Mouse (Mus musculus) neural tube, embryonic 11.5 days (tissue): ENCODE data around the gene Ryr1. TPM values are rescaled to one million over a fixed set of nuclear protein-coding genes. Genes with fewer than 3 reads are reported as not detected.

ENCODE experiments used
- ATAC-seq: fragments of 200-750 bp; cut with Nextera tagmentation; 2 replicates; pipeline ENCODE4 v1.8.0; 2017; ENCODE audit warnings: moderate number of reproducible peaks, mild to moderate bottlenecking, moderate TSS enrichment, moderate library complexity; ENCODE audit not compliant: insufficient read depth, low FRiP score, low TSS enrichment
- DNase-seq: peaks from one replicate; pipeline ENCODE4 v3.0.0-alpha.2; 2015; ENCODE audit warnings: low spot score
- H3K27ac ChIP-seq: fragments of 300-500 bp; sonication (generic); 2 replicates; pipeline ENCODE4 v1.5.1; 2014; ENCODE audit warnings: low read depth, mild to moderate bottlenecking, low read length
- H3K27me3 ChIP-seq: fragments of 300-500 bp; sonication (generic); 2 replicates; pipeline ENCODE4 v1.6.1; 2014; ENCODE audit warnings: mild to moderate bottlenecking, low read length, mixed read lengths; ENCODE audit not compliant: control insufficient read depth, insufficient read depth
- H3K36me3 ChIP-seq: fragments of 300-500 bp; sonication (generic); 2 replicates; pipeline ENCODE4 v1.6.1; 2014; ENCODE audit warnings: mild to moderate bottlenecking, low read length, moderate library complexity, mixed read lengths; ENCODE audit not compliant: control insufficient read depth, insufficient read depth
- H3K4me1 ChIP-seq: fragments of 300-500 bp; sonication (generic); 2 replicates; pipeline ENCODE4 v1.6.1; 2014; ENCODE audit warnings: low read length, mixed read lengths; ENCODE audit not compliant: control insufficient read depth, insufficient read depth
- H3K4me2 ChIP-seq: fragments of 300-500 bp; sonication (generic); 2 replicates; pipeline ENCODE4 v1.6.1; 2014; ENCODE audit warnings: low read depth, mild to moderate bottlenecking, moderate library complexity
- H3K4me3 ChIP-seq: fragments of 300-500 bp; sonication (generic); 2 replicates; pipeline ENCODE4 v1.5.1; 2014; ENCODE audit warnings: low read depth, low read length
- H3K9ac ChIP-seq: fragments of 300-500 bp; sonication (generic); 2 replicates; pipeline ENCODE4 v1.6.1; 2014; ENCODE audit warnings: mild to moderate bottlenecking, low read length
- H3K9me3 ChIP-seq: fragments of 300-500 bp; sonication (generic); 2 replicates; pipeline ENCODE4 v1.6.1; 2016; ENCODE audit warnings: low read length; ENCODE audit not compliant: control insufficient read depth
- WGBS: fragments of 180-500 bp; shearing (Covaris S2); extraction: QIAGEN DNeasy Blood & Tissue Kit; methylation state at CpG from one replicate; pipeline ENCODE4 v1.1.7; 2014; 5-methylcytosine and 5-hydroxymethylcytosine counted together
- polyA plus RNA-seq: library from polyadenylated mRNA; unstranded; fragments of >200 nt; fragmentation: Nextera tagmentation; extraction: Ambion mirVana; gene quantifications from 2 replicates; pipeline ENCODE4 v1.2.1, GENCODE M21; 2014

Gene Ryr1
- polyA plus RNA-seq, 1 experiment from 2014 or later: 2.0 TPM

GRCm38 (mm10) chr7:29059445-29059844, 65.5 kb downstream of the Ryr1 start:
- no peak overlapping the region for H3K9ac ChIP-seq

GRCm38 (mm10) chr7:29052821-29053220, 72.2 kb downstream of the Ryr1 start:
- Histone ChIP-seq H3K27me3 (peaks cover 19% of the 10 kb centered on the region), H3K4me3 (no peak overlapping the region), H3K4me1 (no peaks in the 10 kb centered on the region), H3K36me3 (no peaks in the 10 kb centered on the region), H3K27ac (no peak overlapping the region), H3K4me2 (no peak overlapping the region), H3K9me3 (no peaks in the 10 kb centered on the region), H3K9ac (no peak overlapping the region)
- no peak for DNase-seq
- WGBS: 7% methylated on average over 19 of the region's 19 CpGs
- no peak for ATAC-seq

More at GRCm38 (mm10) chr7:29059445-29059844, 65.5 kb downstream of the Ryr1 start:
- DNase-seq (no peak), ATAC-seq (no peak)
- no peak overlapping the region for H3K4me3 ChIP-seq
- no peak overlapping the region for H3K27ac ChIP-seq
- no peak overlapping the region for H3K4me2 ChIP-seq
- WGBS: 88% methylated on average over 19 of the region's 19 CpGs
- H3K4me1 ChIP-seq: no peaks in the 10 kb centered on the region
- no peaks in the 10 kb centered on the region for H3K36me3 ChIP-seq
- H3K9me3 ChIP-seq: no peaks in the 10 kb centered on the region
- H3K27me3 ChIP-seq: no peaks in the 10 kb centered on the region; the same call in 1 of the 2 replicates

- 56% methylated on average over 2 of the region's 2 CpGs for WGBS
- Histone ChIP-seq H3K4me2 (no peak overlapping the region), H3K27me3 (peaks cover 19% of the 10 kb centered on the region), H3K27ac (no peak overlapping the region), H3K9ac (no peak overlapping the region), H3K4me3 (no peak overlapping the region), H3K36me3 (no peaks in the 10 kb centered on the region), H3K9me3 (no peaks in the 10 kb centered on the region), H3K4me1 (no peaks in the 10 kb centered on the region)
- ATAC-seq (no peak), DNase-seq (peak; percentile 23)
Measured at GRCm38 (mm10) chr7:29050797-29051196, 74.2 kb downstream of the Ryr1 start.

- H3K9me3 ChIP-seq: no peaks in the 10 kb centered on the region
- peaks cover 18% of the 10 kb centered on the region for H3K27me3 ChIP-seq
- H3K4me3 ChIP-seq: no peak overlapping the region
- H3K4me1 ChIP-seq: no peaks in the 10 kb centered on the region
- 84% methylated on average over 11 of the region's 11 CpGs for WGBS
- H3K36me3 ChIP-seq: no peaks in the 10 kb centered on the region
- H3K27ac ChIP-seq: no peak overlapping the region
- ATAC-seq (no peak), DNase-seq (no peak)
- no peak overlapping the region for H3K9ac ChIP-seq
- no peak overlapping the region for H3K4me2 ChIP-seq
Measured at GRCm38 (mm10) chr7:29048615-29049014, 76.4 kb downstream of the Ryr1 start.

- H3K4me2 ChIP-seq: no peak overlapping the region
- H3K27me3 ChIP-seq: peaks cover 13% of the 10 kb centered on the region
- H3K4me1 ChIP-seq: no peaks in the 10 kb centered on the region
- H3K9me3 ChIP-seq: no peaks in the 10 kb centered on the region
- H3K4me3 ChIP-seq: no peak overlapping the region
- no peak overlapping the region for H3K9ac ChIP-seq
- no peak for ATAC-seq
- 84% methylated on average over 3 of the region's 3 CpGs for WGBS
- no peak for DNase-seq
- no peak overlapping the region for H3K27ac ChIP-seq
- H3K36me3 ChIP-seq: no peaks in the 10 kb centered on the region
Measured at GRCm38 (mm10) chr7:29048070-29048469, 76.9 kb downstream of the Ryr1 start.

GRCm38 (mm10) chr7:29046533-29046932, 78.4 kb downstream of the Ryr1 start:
- no peak overlapping the region for H3K4me2 ChIP-seq

GRCm38 (mm10) chr7:29044302-29044701, 80.7 kb downstream of the Ryr1 start:
- Histone ChIP-seq H3K4me2 (no peak overlapping the region), H3K4me3 (no peak overlapping the region)

More at GRCm38 (mm10) chr7:29046533-29046932, 78.4 kb downstream of the Ryr1 start:
- ATAC-seq: no peak
- Histone ChIP-seq H3K9ac (no peak overlapping the region), H3K27ac (no peak overlapping the region), H3K36me3 (no peaks in the 10 kb centered on the region), H3K9me3 (no peaks in the 10 kb centered on the region), H3K4me3 (no peak overlapping the region), H3K4me1 (no peaks in the 10 kb centered on the region), H3K27me3 (no peaks in the 10 kb centered on the region)
- no peak for DNase-seq
- WGBS: 4% methylated on average over 12 of the region's 12 CpGs

GRCm38 (mm10) chr7:29043674-29044057, 81.3 kb downstream of the Ryr1 start:
- Histone ChIP-seq H3K9me3 (no peaks in the 10 kb centered on the region), H3K36me3 (no peaks in the 10 kb centered on the region), H3K27ac (no peak overlapping the region), H3K4me3 (no peak overlapping the region), H3K9ac (no peak overlapping the region), H3K27me3 (no peaks in the 10 kb centered on the region), H3K4me1 (0 out of 2 replicates have a peak, but pooled peaks cover 2% of the 10 kb centered on the region), H3K4me2 (no peak overlapping the region)
- ATAC-seq: no peak
- 41% methylated on average over 10 of the region's 11 CpGs for WGBS
- DNase-seq: no peak

More at GRCm38 (mm10) chr7:29044302-29044701, 80.7 kb downstream of the Ryr1 start:
- Histone ChIP-seq H3K9ac (no peak overlapping the region), H3K36me3 (no peaks in the 10 kb centered on the region), H3K4me1 (0 out of 2 replicates have a peak, but pooled peaks cover 2% of the 10 kb centered on the region), H3K9me3 (no peaks in the 10 kb centered on the region), H3K27ac (no peak overlapping the region), H3K27me3 (no peaks in the 10 kb centered on the region)
- ATAC-seq: no peak
- DNase-seq: peak; percentile 36
- WGBS: 45% methylated on average over 9 of the region's 9 CpGs

- H3K4me2 ChIP-seq: no peak overlapping the region
- no peak for ATAC-seq
- no peaks in the 10 kb centered on the region for H3K9me3 ChIP-seq
Measured at GRCm38 (mm10) chr7:29043016-29043673, 81.8 kb downstream of the Ryr1 start.

More at GRCm38 (mm10) chr7:29043016-29043673, 81.8 kb downstream of the Ryr1 start:
- WGBS: 79% methylated on average over 19 of the region's 19 CpGs
- Histone ChIP-seq H3K4me1 (0 out of 2 replicates have a peak, but pooled peaks cover 2% of the 10 kb centered on the region), H3K36me3 (no peaks in the 10 kb centered on the region), H3K27ac (no peak overlapping the region), H3K4me3 (no peak overlapping the region), H3K27me3 (no peaks in the 10 kb centered on the region), H3K9ac (no peak overlapping the region)
- no peak for DNase-seq
